Mouse (Mus musculus) megakaryocyte-erythroid progenitor cell, adult 5-6 weeks (primary cell): ENCODE results near the gene Pecam1. TPM values are rescaled to one million over a fixed set of nuclear protein-coding genes. Genes with fewer than 3 reads are reported as not detected.
"Not testable (repeated sequence)": the region's sequence is repeated elsewhere in the genome, so short reads cannot be mapped to it uniquely, and the experiment has no call there.

Experiments used
- ATAC-seq: replicated peaks from 2 replicates; pipeline ENCODE4 v1.8.0; 2016; ENCODE audit warnings: mild to moderate bottlenecking, inconsistent platforms; ENCODE audit not compliant: severe bottlenecking, poor library complexity, low FRiP score, low TSS enrichment
- total RNA-seq, 2 experiments: library from RNA; stranded (forward) in 1 of 2; stranded (reverse) in 1 of 2; fragments of 200-1000, 215-1000 nt in 1 of 2; fragments of >200 nt in 1 of 2; fragmentation: Nextera tagmentation in 1 of 2; gene quantifications; 2 replicates each; pipeline ENCODE4 v1.2.3; 2014 to 2017

Pecam1 gene
- total RNA-seq (2014; fragmentation: Nextera tagmentation): 9.2 and 11.1 TPM in 2 replicates
- 8.8 and 14.6 TPM in 2 replicates for total RNA-seq (2017)

- peak; percentile 45; the same call in 1 of the 2 replicates for ATAC-seq
Observed at GRCm38 (mm10) chr11:106750121-106750751, at the start of gene Pecam1. Gene Pecam1, minus strand, starts transcription at chr11:106750628.

DNA sequence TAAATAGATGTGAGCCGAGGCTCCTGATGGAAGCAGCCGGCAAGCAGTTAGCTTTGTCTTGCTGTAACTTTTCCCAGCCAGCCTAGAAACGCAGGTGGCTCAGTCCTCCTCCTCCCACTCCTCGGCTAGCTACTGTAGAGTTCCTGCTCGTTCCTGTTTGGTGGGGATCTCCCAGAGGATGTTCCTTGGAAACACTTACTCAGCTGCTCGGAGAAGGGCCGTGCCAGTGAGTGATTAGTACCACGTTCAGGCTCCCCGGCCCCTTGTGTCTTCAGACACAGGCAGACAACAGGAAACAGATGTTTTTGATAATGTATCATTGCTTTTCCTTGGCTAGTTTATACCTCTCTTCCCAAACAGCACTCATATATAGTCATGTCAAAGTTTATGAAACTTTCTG, 45.3 kb upstream of the Pecam1 start:
- ATAC-seq: no peak

DNA sequence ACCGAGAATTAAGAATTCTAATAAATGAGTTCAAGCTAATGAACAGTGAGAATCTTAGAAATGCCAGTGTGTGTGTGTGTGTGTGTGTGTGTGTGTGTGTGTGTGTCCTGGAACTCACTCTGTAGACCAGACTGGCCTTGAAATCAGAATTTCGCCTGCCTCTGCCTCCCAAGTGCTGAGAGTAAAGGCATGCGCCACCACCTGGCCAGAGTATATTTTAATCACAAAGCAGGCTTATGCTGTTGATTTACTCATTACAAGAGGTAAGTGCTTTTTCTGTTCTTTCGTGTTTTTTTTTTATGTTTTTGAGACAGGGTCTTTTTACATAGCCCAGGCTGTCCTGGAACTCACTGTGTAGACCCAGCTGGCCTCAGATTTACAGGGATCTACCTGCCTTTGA, 43.4 kb upstream of the Pecam1 start:
- no peak for ATAC-seq

GRCm38 (mm10) chr11:106789649-106790048, 39.2 kb upstream of the Pecam1 start:
- ATAC-seq: no peak

DNA sequence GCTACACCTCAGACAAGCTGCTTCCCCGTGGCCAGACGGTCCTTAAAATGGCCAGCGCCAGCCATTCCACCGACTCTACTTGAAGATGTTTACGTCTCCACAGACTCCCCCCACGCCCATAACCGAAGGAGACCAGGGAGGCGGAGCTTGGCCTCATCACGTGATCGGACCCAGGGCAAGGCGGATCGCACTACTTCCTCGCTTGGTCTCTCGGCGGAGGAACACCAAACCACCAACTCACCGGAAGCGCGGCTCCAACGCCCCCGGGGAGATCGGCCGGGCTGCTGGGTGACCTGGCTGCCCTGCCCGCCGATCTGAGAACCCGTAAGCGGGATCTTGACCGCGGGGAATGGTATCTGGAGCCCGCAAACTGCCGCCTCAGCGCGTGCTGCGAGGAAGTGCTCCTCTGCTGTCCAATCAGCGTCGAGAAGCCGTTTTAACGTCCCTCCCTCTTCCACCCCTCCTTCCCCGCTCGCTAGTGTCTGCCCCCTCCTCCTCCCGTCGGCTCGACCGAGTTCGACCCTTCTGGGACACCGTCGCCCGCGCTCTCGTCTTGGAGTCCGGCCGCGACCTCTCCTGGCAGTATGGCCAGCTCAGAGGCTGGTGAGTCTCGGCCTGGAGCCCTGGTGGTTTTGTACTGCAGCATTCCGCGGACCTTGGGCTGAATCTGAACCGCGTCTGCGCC, 38.5 kb upstream of the Pecam1 start, which contains the start of the genes Ddx5 and Cep95:
TSS of gene Ddx5 (minus strand) at position 411 of the 685 bp plus-strand sequence.
TSS of gene Cep95 (plus strand) at position 478 of the 685 bp plus-strand sequence.
- ATAC-seq: peak; percentile 80

DNA sequence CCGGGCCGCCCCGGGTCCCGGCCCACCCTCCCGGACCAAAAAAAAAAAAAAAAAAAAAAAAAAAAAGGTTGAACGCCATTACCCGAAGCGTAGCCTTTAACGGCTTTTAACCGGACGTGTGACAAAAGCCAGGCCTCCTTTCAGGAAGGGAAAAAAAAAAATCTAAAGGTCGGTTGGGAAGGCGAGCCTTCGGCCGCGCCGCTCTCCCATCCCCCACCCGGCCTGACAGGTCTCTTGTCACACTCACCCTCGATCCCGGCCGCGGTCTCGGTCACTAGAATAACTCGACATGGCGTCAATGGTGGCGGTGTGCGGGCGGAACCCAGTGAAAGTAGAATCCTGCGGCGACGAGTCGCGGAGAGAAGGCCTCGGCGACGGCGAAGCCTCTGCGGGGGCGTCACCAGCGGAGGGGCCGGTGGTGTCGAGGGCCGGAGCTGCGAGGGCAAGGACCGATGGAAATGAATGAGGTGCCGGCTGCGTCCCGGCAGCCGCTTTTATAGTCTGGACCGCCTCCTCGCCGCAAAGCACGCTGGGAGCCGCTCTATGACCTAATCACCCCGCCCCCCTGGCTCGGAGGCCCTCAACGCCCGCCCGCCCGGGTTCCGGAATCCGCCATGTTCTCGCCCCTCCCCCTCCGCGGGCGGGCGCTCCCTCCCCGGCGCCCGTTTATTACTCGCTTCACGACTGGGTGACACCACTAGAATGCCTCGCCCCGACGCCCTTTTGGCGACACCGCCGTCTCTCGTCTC, 37.8 kb upstream of the Pecam1 start:
- ATAC-seq: peak; percentile 55

DNA sequence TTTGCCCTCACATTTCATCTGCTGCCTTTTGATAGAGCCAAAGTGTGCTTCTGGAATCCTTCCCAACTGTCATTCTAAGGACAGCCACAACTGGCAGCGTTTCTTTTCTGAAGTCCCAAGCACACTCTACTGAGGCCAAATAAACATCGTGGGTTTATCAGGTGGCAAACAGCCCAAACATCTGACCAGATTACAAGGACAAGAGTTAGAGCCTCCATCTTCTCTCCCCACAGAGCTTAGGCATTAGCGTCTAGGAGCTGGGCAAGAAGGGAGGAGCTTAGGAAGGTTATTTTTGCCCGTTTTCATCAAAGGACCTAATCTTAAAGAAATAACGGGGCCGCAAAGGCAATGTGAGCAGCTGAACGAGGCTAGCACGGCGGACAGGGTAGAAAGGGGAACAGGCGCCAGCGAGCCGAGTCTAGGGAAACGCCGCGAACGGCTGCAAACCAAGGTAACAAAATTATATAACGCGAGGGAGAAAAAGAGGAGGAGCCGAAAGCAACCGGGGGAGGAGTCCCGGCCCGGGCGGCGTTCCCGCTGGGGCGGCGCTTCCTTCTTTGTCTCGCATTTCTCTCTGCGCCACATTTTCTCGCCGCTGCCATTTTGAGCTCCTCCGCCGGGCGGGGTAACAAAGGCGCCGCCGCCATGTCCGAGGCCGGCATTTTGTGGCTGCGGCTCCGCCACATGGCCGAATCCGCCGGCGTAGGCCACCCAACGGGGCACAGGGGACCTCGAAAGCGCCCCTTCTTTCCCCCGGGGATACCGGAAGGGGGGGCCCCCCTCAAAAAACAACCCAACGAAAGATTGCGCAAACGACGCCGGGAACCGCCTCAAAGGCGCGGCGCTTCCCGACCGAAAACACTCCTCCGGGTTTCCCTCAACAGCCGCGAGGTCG, 37.0 kb upstream of the Pecam1 start:
- peak; percentile 9 for ATAC-seq

- ATAC-seq: no peak
Observed at GRCm38 (mm10) chr11:106785043-106785442, 34.6 kb upstream of the Pecam1 start.

DNA sequence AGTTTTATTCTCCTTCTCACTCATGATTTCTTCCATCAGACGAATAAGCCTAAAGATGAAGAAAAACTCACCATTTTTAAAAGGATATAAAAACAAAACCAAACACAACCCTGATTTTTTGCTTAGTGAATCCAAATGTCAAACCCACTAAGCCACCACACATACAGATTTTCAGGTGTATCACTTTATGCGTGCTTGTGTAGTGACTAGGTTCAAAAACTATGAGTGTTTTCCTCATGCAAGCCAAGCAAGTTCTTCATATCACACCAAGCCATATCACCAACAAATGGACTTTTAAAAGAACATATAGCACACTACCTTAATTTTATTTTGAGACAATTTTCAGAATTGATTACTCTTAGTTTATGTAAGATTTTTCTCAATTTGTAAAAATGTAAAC, 34.0 kb upstream of the Pecam1 start:
- no peak for ATAC-seq

GRCm38 (mm10) chr11:106782841-106783764, 32.7 kb upstream of the Pecam1 start:
- ATAC-seq: no peak

DNA sequence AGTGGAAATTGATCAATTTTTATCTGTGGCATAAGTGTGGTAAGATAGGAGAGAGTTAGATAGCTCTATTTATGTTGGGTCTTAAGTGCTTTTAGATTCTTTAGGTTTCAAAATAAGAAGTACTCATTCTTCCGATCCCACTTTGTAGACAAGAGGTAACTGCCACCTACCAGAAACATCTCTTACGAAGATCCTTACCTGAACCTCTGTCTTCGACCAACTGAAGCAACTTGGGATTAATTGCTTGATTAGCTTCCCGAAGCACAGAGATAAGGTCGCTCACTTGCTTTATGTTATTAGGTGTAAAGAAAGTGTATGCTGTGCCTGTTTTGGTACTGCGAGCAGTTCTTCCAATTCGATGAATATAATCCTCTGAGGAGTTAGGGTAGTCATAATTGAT, 31.8 kb upstream of the Pecam1 start:
- ATAC-seq: not testable (repeated sequence)

DNA sequence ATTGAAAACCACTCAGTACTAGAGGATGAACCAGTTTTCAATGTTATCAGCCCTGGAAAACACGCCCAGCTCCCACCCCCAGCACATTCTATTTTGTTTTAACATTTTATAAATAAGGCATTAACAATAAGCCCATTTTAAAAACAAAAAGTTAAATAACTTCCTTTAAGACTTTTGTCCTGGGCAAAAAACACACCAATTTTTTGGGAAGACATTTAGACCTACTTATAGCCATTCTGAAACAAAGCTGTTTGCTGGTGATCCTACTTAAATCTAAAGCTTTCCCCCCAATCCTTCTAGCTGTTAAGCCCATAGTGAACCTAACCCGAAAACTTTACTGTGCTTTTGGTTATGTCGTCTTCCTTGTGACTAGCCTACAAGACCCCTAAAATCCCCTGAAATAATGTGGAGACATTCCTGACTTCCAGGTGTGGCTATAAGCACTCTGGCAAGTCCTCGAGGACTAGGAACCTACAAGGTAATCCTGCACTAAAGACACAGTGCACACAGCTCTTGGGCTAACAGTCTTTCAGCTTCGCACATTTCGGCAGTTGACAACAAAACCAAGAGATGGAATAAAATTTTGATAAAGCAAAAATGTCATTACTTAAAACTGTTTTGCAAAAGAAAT, 30.3 kb upstream of the Pecam1 start:
- ATAC-seq: no peak

DNA sequence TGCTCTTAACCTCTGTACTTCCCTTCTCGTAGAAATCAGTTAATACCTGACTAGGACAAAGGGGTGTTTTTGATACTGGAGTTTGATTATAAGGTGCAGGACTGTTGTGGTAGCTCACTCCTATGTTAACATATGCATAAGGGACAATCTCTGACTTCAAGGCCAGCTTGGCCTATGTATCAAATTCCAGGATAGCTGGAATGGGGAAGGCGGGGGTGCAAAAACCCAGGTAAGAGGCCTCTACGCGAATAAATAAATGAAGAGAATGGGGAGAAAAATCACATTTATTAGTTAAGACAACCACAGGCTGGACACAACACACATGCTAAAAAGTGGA, 29.6 kb upstream of the Pecam1 start:
- no peak; the same call in 1 of the 2 replicates for ATAC-seq

DNA sequence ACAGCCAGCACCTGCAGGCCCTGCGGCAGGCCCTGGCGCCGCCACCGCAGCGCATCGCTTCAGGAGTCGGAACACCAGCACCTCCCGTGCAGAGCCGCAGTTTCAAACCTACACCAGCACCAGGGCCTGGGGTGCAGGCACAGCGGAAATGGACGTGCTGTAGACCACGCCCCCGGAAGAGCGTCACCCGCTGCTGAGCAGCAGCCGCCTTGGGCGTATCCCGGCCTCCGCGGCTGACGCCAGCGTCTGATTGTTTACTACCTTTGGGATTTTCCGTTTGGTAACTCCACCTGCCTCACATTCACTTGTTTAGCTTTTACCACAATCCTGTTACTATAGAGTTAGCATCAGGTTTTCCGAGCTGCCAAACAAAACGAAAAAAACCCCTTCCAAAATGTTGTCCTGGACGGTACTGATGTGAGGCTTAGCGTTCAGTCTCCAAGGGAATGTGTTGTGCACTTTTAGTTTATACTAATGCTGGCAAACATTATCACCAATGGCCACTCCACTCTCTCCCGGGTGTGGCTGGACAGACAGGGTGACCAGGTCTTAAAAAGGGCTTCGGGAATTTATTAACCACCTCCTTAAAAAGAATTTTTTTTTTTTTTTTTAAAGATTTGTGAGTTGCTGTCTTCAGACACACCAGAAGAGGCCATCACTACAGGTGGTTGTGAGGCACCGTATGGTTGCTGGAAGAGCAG, 29.1 kb upstream of the Pecam1 start, which contains the start of gene Polg2:
TSS of gene Polg2 (minus strand) at position 150 of the 701 bp plus-strand sequence.
- peak; percentile 86 for ATAC-seq

DNA sequence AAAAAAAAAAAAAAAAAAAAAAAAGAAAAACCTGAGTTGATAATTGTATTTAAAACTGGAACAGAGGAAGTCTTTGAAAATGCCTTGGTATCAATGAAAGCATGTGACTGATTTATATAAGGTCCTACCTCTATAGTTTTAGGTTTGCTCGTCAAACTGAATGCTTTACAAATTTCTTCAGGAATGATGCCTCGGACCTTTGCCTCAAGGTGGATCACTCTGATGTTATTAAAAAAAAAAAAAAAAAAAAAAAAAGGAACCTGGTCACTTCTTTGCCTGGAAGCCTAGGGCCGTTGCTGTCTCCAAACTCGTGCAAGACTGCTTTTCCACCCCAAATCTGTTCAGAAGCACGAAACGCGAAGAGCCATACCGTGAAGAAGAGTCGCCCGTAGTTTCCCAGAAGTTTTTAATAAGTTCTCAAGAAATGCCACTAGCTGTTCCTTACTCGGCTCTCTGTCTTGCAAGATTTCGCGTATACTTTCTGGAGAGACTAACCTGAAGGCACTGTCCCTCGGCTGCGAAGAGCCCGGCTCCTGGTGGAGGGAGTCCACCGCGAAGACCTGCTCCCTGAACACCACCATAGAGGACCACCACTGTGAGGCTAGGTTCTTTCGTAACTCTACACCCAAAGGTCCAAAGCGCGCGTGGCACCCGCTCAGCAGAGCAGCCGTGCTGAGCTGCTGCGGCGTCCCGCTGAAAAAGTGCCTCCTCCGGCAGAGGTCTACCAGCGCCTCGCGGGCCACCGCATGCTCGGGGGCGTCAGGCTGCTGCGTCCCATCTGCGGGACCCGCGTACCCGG, 28.4 kb upstream of the Pecam1 start:
- peak; percentile 39 for ATAC-seq

- no peak for ATAC-seq
Observed at GRCm38 (mm10) chr11:106778132-106778531, 27.7 kb upstream of the Pecam1 start.
